Mouse (Mus musculus) gastrocnemius, adult 18-20 months (tissue): ENCODE data around the gene Mpg. TPM values are rescaled to one million over a fixed set of nuclear protein-coding genes. Genes with fewer than 3 reads are reported as not detected.

Experiments
- DNase-seq: peaks from one replicate; pipeline ENCODE4 v3.0.0; 2021; ENCODE audit warnings: low spot score
- total RNA-seq, 2 experiments: library from RNA; stranded (reverse); gene quantifications; 2 replicates each; pipeline ENCODE4 v1.2.3; 2021

Gene Mpg
- total RNA-seq, 2 experiments from 2014 or later, result 4.1 to 4.4 TPM

DNA sequence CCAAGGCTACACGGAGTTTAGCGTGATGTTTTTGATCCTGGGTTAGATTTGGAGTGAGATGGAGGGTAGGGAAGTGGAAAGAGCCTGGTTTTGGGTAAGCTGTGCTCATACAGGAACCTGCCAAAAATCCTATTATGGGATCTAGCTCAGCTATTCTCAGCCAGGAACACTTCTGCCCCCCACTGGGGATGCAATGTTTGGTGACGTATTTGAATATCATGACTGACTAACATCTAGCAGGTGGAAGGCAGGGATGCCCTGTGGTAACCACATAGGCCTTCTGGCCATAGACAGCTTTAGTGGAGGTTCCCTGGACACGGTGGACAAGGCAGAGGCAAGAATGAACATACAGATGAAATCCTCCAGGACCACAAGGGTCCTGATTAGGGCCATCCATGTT, 3.9 kb downstream of the Mpg start:
- DNase-seq, result no peak

- no peak for DNase-seq
Measured at GRCm38 (mm10) chr11:32231125-32231524, 4.8 kb downstream of the Mpg start.

- DNase-seq, result no peak
Measured at GRCm38 (mm10) chr11:32232848-32233247, 6.5 kb downstream of the Mpg start.

GRCm38 (mm10) chr11:32233895-32234294, 7.6 kb downstream of the Mpg start:
- DNase-seq, result no peak

DNA sequence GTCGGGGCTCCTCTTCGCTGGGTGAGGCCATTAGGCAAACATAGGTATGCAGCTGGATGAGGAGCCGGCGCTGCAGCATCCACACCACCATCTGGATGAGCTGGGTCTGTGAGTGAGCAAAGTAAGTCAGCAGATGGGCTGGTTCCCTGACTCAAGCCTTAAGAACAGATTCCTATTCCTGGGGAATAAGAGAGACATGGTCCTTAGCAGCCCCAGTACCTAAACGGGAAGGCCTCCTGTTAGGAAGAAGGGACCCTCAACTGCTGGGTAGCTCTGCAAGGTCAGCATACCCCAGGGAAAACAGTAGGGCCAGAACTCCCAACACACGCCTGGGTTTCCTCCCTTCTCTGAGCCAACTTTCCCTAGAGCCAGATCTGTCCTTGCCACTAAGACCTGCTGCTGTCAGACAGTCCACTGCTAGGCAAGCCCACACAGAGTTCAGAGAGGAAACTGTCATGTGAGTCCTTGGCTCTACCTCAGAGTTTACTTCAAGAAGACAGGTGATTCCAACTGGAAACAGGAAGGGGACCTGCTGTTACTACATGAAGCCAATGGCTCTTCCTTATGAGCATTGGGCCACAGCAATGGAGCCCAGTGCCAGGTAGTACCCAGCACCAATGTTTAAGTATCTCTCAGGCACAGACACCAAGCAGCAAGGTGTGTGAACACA, 8.6 kb downstream of the Mpg start:
- DNase-seq, result no peak

DNA sequence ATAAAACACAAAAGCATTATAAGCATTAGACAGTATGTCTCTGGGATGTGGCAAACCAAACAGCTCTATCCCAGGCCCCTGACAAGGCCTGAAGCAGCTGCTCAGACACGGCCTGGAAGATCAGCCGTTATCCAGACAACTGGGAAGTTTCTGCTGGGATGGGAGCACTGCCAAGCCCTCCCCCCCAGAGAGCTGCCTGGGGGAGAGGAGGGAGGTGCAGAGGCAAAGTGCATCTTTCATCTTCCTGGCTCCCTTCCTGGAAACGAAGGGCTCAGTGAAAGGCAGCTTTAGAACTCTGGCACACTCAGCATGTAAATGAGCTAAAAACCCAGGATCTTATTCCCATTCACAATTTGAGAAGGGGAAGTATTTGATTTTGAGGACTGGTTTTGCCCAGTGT, 9.3 kb downstream of the Mpg start:
- DNase-seq, result peak; percentile 67

DNA sequence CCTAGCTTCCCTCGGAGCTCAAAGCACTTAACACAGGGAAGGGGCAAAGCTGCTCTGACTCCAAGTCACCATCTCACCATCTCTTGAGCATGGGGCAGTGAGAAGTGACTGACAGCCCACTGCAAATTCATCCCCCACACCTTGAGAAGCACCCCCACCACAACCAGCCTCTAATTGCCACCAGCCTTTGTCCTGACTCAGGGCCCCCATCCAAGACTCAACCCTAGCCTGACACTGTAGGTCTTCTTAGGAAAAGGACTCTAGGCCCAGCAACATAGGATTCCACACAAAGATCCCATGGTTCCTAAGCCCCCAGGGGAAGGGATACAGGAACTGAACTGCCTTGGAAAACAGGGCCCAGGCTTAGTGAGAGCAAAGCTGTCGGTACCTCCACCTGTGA, 9.8 kb downstream of the Mpg start:
- DNase-seq, result no peak

DNA sequence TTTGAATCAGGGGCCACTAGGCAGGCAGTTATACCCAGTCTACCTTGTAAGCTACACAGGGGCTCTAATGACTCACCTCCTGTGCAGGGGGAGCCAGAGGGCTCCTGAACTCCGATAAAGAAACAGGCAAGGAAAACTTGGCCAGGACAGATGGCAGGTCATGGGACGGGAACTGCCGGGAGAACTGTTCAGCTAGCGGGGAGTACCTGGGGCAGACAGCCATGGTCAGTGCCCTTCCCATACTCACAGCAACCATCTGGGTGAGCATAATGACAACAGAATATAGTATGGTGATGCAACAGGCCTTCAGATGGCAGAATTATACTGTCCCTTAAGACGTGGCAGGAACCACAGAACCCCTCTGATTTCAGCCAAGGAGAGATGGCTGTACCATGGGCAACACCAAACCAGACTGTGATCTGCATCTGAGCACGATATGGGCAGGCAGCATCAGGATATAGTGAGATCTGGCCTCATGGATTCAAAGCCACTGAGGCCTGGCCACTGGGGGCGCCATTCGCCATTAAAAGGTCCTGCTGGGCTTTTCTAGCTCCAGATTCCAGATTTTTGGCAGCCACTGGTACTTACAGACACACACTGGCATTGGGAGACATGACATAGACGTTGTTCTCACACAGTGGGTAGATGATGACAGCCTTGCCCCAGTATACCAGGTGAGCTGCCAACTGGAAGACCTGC, 10.6 kb downstream of the Mpg start:
- DNase-seq, result peak; percentile 48

DNA sequence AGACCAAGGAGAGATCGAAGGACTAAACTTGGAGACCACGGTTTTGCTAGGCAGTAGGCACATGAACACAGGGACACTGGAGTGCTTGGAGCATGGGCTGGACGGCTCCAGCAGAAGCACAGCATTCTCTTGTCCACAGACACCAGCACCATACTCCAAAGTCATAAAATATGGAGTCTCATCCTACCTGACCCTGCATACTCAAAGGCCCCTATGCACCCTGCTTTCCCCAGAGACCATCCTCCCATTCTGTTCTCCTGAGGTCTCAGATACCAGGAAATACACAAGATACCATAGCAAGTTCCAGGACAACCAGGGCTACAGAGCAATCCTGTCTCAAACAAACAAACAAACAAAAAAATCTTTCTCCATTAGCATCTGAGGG, 11.1 kb downstream of the Mpg start:
- no peak for DNase-seq

GRCm38 (mm10) chr11:32238093-32238860, 12.0 kb downstream of the Mpg start:
- peak; percentile 67 for DNase-seq

DNA sequence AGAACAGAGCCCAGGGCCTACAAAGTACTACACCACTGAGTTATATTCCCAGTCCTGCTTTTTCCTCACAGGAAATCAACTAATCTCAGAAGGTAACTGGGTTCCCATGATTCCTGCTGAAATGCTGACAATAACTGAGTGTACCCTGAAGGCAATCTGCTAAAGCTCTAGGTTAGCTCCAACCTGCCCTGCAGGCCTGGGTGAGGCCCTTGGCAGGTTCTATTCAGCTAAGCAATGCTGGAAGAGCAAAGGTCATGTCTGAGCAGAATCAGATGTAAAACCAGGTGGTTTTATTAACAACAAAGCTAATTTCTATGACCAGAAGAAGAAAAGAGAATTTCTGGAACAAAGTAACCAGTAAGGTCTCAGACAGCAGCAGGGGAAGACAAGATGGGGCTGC, 15.1 kb downstream of the Mpg start:
- DNase-seq, result no peak

DNA sequence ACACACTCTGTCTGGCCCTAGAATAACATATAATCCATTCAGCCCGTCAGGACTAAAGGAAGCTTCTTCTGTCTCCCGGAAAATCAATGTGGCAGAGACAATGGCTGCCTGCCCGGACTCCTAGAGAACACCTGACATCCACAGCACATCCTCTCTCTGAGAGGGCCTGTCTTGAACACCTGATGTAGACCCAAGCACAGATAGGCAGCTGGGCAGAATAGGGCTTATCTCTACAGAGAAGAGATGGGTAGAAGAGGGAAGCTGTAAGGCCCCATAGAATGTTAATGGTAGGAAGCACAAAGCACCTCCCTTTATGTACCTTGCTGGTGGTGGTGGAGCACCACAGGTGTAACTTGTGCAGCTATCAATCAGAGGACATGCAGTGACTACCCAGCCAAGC, 15.9 kb downstream of the Mpg start:
- no peak for DNase-seq

GRCm38 (mm10) chr11:32243205-32243955, 17.1 kb downstream of the Mpg start:
- no peak for DNase-seq

DNA sequence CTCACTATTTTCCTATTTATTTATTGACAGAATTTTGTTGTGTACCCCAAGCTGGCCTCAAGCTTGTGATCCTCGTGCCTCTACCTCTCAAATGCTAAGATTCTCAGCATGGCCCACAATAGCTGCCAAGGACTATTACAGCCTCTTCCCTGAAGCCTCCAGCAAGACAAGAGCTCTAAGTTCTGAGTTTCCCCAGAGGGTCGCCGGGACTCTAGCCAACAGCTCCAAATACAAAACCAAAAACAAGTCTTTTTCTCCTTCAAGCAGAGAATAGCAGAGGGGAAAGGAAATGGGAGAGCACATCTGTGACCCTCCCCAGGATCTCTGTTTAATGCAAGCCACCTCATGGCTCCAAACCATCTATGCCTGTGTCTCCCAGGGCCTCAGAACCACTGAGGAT, 17.8 kb downstream of the Mpg start:
- DNase-seq, result peak; percentile 56

DNA sequence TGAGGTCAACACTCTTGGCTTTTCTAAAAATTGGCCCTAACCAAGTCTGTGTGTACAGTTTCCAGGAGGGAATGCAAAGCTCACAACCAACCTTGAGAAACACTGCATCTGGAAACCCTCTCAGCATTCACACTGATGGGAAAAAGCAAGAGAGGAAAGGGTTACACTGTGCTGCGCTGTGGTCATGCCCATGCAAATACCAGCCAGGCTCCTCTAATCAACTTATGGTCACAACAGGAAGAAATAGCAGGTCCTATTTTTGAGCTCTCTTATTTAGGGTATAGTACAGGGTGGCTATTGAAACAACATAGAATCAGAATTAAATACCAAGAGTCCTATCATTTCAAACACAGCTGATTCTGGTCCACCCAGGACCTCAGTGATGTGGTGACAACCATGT, 18.3 kb downstream of the Mpg start:
- no peak for DNase-seq

DNA sequence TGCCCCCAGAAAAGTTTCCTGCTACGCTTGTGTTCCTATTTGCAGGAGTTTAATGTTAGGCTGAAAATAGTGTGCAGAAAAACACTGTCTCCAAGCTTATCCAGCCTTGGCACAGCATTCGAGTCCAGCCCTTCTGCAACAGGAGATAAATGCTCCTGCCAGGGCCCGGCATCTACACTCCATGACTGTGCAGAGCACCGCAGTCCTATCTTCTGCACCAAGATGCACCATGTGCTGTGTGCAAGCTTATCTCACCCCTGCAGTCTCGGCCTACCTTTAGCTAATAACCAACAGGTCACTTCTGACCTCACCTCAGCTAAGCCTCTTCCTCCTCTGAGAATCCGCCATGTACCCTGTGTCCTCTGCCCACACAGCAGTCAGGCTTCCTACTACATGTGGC, 19.3 kb downstream of the Mpg start:
- no peak for DNase-seq

- DNase-seq, result no peak
Measured at GRCm38 (mm10) chr11:32247068-32247467, 20.8 kb downstream of the Mpg start.

DNA sequence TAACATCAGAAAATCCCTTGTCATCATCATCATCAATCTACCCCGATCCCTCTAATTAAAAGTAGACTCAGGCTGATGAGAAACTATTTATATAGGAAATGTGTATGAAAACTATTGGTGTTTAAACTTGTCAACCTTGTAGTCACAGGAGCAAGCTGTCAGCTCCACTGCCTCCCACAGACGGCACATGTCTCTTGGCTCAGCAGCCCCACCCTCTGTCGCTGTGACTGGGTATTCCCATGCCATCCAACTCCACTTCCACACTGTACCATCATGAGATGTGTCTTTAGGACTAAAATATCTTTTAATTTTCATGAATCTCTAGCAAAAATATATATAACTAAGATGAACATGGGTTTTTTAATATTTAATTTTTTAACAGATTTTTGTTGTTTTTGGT, 22.0 kb downstream of the Mpg start:
- DNase-seq, result no peak

DNA sequence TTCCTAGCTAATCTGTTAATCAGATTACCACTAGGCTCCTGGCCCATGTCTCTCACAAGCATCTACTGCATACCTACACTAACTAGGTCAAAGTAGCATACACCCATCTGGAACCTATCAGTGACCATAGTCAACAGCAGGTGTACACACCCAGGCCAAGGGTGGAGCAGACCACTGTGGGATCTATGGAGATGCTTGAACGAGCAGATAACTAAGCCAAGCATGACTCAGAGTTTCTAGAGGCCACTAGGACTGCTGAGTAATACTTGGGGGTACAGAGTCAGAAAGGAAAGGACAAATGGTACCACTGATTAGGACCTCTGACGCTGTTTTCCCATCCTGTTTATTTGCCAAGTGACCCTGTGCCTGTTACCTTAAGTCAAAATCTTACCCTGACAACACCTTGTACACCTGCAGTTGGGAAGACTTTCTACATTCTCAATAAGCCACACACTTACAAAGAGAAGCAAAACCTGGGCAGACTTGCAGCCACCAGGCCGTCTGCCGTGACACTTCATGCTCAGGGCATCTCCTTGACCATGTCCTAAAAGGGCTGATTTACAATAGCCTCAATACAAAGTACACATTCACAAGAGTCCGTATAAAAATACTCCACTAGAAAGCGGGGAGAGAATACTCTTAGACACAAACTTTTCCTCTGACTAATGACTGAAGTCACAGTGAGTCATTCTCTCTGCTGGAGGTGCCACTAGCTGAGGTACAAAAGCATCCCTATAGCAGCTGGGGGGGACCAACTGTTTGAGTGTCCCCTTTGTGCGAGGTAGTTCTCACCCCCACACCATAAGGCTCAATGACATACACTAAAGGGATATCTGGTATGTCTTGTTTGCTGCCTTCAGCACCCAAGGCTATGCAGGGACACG, 24.8 kb downstream of the Mpg start:
- no peak for DNase-seq

DNA sequence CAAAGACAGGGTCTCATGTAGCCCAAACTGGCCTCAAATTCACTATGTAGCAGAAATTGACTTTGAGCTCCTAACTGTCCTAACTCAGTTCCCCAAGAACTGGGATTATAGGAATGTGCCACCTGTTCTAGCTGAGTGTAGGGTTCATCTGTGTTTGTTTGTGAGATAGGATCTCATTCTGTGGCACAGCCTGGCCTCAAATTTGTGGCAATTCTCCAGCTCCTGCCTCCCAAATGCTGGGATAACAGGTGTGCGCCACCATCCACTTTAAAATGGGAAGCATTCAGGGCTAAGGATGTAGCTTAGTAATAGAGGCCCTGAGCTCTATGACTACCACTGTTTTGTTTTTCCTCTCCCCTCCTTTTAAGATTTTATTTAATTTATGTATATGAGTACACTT, 26.8 kb downstream of the Mpg start:
- DNase-seq, result no peak

GRCm38 (mm10) chr11:32256146-32256545, 29.8 kb downstream of the Mpg start:
- no peak for DNase-seq
